19 mouse cellular contexts compared by ENCODE assay signal in the genomic region with DNA sequence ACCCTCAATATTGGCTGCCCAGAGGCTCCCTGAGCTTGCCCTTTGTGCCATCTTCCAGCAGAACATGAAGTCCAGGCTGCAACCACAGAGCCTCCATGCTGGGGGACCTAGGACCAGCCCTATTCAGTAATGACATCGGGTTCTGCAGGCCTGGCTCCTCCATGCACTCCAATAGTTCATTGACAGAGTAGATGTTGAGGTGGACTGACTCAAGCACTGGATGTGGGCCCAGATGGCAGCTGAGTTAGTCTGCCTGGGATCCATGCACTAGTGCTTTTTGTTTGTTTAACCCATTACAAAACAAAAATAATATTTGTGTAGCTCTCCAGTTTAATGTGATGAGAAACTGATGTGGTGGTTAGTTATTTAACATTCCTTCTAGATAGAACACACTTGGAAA.
DNase-seq lines count a peak whose midpoint lies in the region; ATAC-seq and TF ChIP-seq lines count a peak whose summit lies in the region.
"Had no signal": no experiment of that assay in that cellular context is flagged by ENCODE, and none has a peak within 500 bp of the region (broad histone marks: within the 10 kb centered on the region; RNA-seq: fewer than 3 reads in every experiment).

No protein-coding gene starts in this region.

- no peaks in the 10 kb centered on the region for H3K27me3 ChIP-seq in kidney, embryonic 16.5 days (ENCODE audit: insufficient read depth, low read length)
- H3K27me3 ChIP-seq in kidney, embryonic 14.5 days (ENCODE audit: control insufficient read depth, insufficient read depth, low read length), result no peaks in the 10 kb centered on the region
- no peaks in the 10 kb centered on the region for H3K27me3 ChIP-seq in liver, adult 2 months (ENCODE audit: control insufficient read depth, insufficient read depth, low read length)
- H3K27me3 ChIP-seq: forebrain, embryonic 15.5 days; hindbrain, embryonic 13.5 days; intestine, embryonic 15.5 days had no signal

- no peak overlapping the region for H3K27ac ChIP-seq in kidney, embryonic 16.5 days (ENCODE audit: low read length)
- H3K27ac ChIP-seq in kidney, embryonic 14.5 days (ENCODE audit: low read depth, low read length), result no peak overlapping the region
- no peak overlapping the region for H3K27ac ChIP-seq in liver, adult 2 months (replicated peaks; ENCODE audit: insufficient read depth, low read depth, low read length)
- H3K27ac ChIP-seq: embryonic facial prominence, embryonic 10.5 days; forebrain, embryonic 10.5 days; forebrain, embryonic 15.5 days; heart, embryonic 10.5 days; hindbrain, embryonic 13.5 days; intestine, embryonic 15.5 days had no signal

- DNase-seq in liver, adult 2 months (ENCODE audit: extremely low read depth, low read depth, low spot score), result peak; percentile 0
- DNase-seq in liver (no peak), NIH3T3 (ENCODE audit: low read depth) (peak; percentile 58)
- DNase-seq in fibroblast of lung, adult 2 months (ENCODE audit: low read depth), result peak; percentile 33
- DNase-seq in testis, postnatal 14 days (ENCODE audit: low spot score), result no peak
- no peak for DNase-seq in ovary, postnatal 14 days (ENCODE audit: low spot score)
- DNase-seq: adrenal gland, postnatal 10 days; cerebellum, adult 18-20 months; gastrocnemius, postnatal 36 days; heart, adult 11 months; heart, postnatal 14 days had no signal

- no peaks in the 10 kb centered on the region for H3K4me1 ChIP-seq in kidney, embryonic 16.5 days (ENCODE audit: insufficient read depth, low read length)
- H3K4me1 ChIP-seq in kidney, embryonic 14.5 days (ENCODE audit: control insufficient read depth, insufficient read depth, low read length), result no peaks in the 10 kb centered on the region
- no peaks in the 10 kb centered on the region for H3K4me1 ChIP-seq in liver, adult 2 months (ENCODE audit: control insufficient read depth, insufficient read depth, low read length)
- H3K4me1 ChIP-seq: embryonic facial prominence, embryonic 10.5 days; forebrain, embryonic 10.5 days; forebrain, embryonic 15.5 days; heart, embryonic 10.5 days; hindbrain, embryonic 13.5 days; intestine, embryonic 15.5 days had no signal

- H3K36me3 ChIP-seq in kidney, embryonic 16.5 days (ENCODE audit: insufficient read depth, low read length), result no peaks in the 10 kb centered on the region
- H3K36me3 ChIP-seq in kidney, embryonic 14.5 days (ENCODE audit: control insufficient read depth, insufficient read depth, low read length), result no peaks in the 10 kb centered on the region
- H3K36me3 ChIP-seq in liver, adult 2 months (ENCODE audit: control insufficient read depth, insufficient read depth, low read length), result no peaks in the 10 kb centered on the region
- H3K36me3 ChIP-seq: embryonic facial prominence, embryonic 10.5 days; forebrain, embryonic 10.5 days; forebrain, embryonic 15.5 days; heart, embryonic 10.5 days; hindbrain, embryonic 13.5 days; intestine, embryonic 15.5 days had no signal

- ATAC-seq in kidney, embryonic 16.5 days (ENCODE audit: low FRiP score, low TSS enrichment), result peak; percentile 42; the same call in 1 of the 2 replicates
- no peak for ATAC-seq in kidney, embryonic 14.5 days (ENCODE audit: low FRiP score, low TSS enrichment)
- ATAC-seq: forebrain, embryonic 15.5 days; intestine, embryonic 15.5 days had no signal

- no peak for TF ChIP-seq POLR2A in liver, adult 2 months (IDR thresholded peaks at IDR 0.05; ENCODE audit: extremely low read depth, insufficient read depth, low read length)

- TF ChIP-seq CTCF in liver, adult 2 months (IDR thresholded peaks at IDR 0.05; ENCODE audit: low read depth, low read length), result no peak

- 69% methylated on average over 1 of the region's 1 CpGs for WGBS in kidney, embryonic 16.5 days
- WGBS in kidney, embryonic 14.5 days, result 69% methylated on average over 1 of the region's 1 CpGs
- 42% methylated on average over 1 of the region's 1 CpGs for WGBS in liver, adult 2 months

- H3K9me3 ChIP-seq in kidney, embryonic 16.5 days (ENCODE audit: low read length), result no peaks in the 10 kb centered on the region
- no peaks in the 10 kb centered on the region for H3K9me3 ChIP-seq in kidney, embryonic 14.5 days (ENCODE audit: control insufficient read depth, low read length)
- H3K9me3 ChIP-seq: embryonic facial prominence, embryonic 10.5 days; forebrain, embryonic 10.5 days; forebrain, embryonic 15.5 days; heart, embryonic 10.5 days; hindbrain, embryonic 13.5 days; intestine, embryonic 15.5 days had no signal

- H3K79me2 ChIP-seq in liver, adult 2 months (ENCODE audit: control insufficient read depth, insufficient read depth, low read length), result no peaks in the 10 kb centered on the region

- H3K4me3 ChIP-seq in kidney, embryonic 16.5 days (ENCODE audit: low read length), result no peak overlapping the region
- no peak overlapping the region for H3K4me3 ChIP-seq in kidney, embryonic 14.5 days (ENCODE audit: low read length)
- no peak overlapping the region for H3K4me3 ChIP-seq in liver, adult 2 months (ENCODE audit: insufficient read depth, low read depth, low read length)
- H3K4me3 ChIP-seq: embryonic facial prominence, embryonic 10.5 days; forebrain, embryonic 10.5 days; forebrain, embryonic 15.5 days; heart, embryonic 10.5 days; hindbrain, embryonic 13.5 days; intestine, embryonic 15.5 days had no signal

- H3K4me2 ChIP-seq in kidney, embryonic 16.5 days (replicated peaks; ENCODE audit: low read depth, low read length), result no peak overlapping the region
- no peak overlapping the region for H3K4me2 ChIP-seq in kidney, embryonic 14.5 days (replicated peaks; ENCODE audit: low read depth, low read length)
- H3K4me2 ChIP-seq: forebrain, embryonic 15.5 days; hindbrain, embryonic 13.5 days; intestine, embryonic 15.5 days had no signal

- no peak overlapping the region for H3K9ac ChIP-seq in kidney, embryonic 16.5 days (replicated peaks; ENCODE audit: low read length)
- H3K9ac ChIP-seq in kidney, embryonic 14.5 days (ENCODE audit: low read depth, low read length), result no peak overlapping the region
- H3K9ac ChIP-seq in liver, adult 2 months (ENCODE audit: low read depth, low read length), result no peak overlapping the region
- H3K9ac ChIP-seq: forebrain, embryonic 15.5 days; hindbrain, embryonic 13.5 days; intestine, embryonic 15.5 days had no signal

Comparison
In these comparisons a context has a peak if more than half of its experiments do, and no peak if none do; other contexts are left out.
1. DNase-seq: peak in liver, adult 2 months (single experiment), NIH3T3 (single experiment) and fibroblast of lung, adult 2 months (single experiment); none in liver (single experiment), testis, postnatal 14 days (single experiment) and ovary, postnatal 14 days (single experiment).